Mouse (Mus musculus): Measurements from ENCODE around the gene Tbc1d1. TPM values are rescaled to one million over a fixed set of nuclear protein-coding genes. Genes with fewer than 3 reads are reported as not detected.

Gene Tbc1d1
- polyA plus RNA-seq, 1 experiment: 14.0 TPM

GRCm38 (mm10) chr5:64345181-64345735 lies 189.2 kb downstream of the Tbc1d1 start:
- no peaks in the 10 kb centered on the region for H3K27me3 ChIP-seq (ENCODE audit: control insufficient read depth, insufficient read depth, low read length)
- WGBS: 24% methylated on average over 16 of the region's 16 CpGs
- no peak overlapping the region for H3K4me3 ChIP-seq (ENCODE audit: low read depth, low read length)
- H3K4me1 ChIP-seq (ENCODE audit: control insufficient read depth, insufficient read depth, insufficient read length, low read length): peaks cover 20% of the 10 kb centered on the region
- peaks cover 35% of the 10 kb centered on the region for H3K36me3 ChIP-seq (ENCODE audit: control insufficient read depth, insufficient read depth, low read length)
- peak overlapping the region; percentile 87 for H3K27ac ChIP-seq (ENCODE audit: insufficient read depth, low read depth, low read length)
- TF ChIP-seq CTCF (IDR thresholded peaks at IDR 0.05; ENCODE audit: extremely low read depth, insufficient read length, insufficient replicate concordance, low read depth, low read length) (no peak), POLR2A (IDR thresholded peaks at IDR 0.05; ENCODE audit: low read depth, low read length) (no peak)

- 24% methylated on average over 7 of the region's 7 CpGs for WGBS
- Histone ChIP-seq H3K4me3 (ENCODE audit: low read depth, low read length) (no peak overlapping the region), H3K27ac (ENCODE audit: insufficient read depth, low read depth, low read length) (peak overlapping the region; percentile 87)
These were observed 189.7 kb downstream of the Tbc1d1 start for GRCm38 (mm10) chr5:64345761-64346160.

GRCm38 (mm10) chr5:64346343-64346885 lies 190.3 kb downstream of the Tbc1d1 start:
- WGBS: 54% methylated on average over 6 of the region's 6 CpGs
- peak overlapping the region; percentile 87 for H3K27ac ChIP-seq (ENCODE audit: insufficient read depth, low read depth, low read length)
- TF ChIP-seq CTCF (IDR thresholded peaks at IDR 0.05; ENCODE audit: extremely low read depth, insufficient read length, insufficient replicate concordance, low read depth, low read length): no peak
- TF ChIP-seq POLR2A (IDR thresholded peaks at IDR 0.05; ENCODE audit: low read depth, low read length): no peak
- peaks cover 37% of the 10 kb centered on the region for H3K36me3 ChIP-seq (ENCODE audit: control insufficient read depth, insufficient read depth, low read length)
- no peak overlapping the region for H3K4me3 ChIP-seq (ENCODE audit: low read depth, low read length)
- H3K27me3 ChIP-seq (ENCODE audit: control insufficient read depth, insufficient read depth, low read length): no peaks in the 10 kb centered on the region
- H3K4me1 ChIP-seq (ENCODE audit: control insufficient read depth, insufficient read depth, insufficient read length, low read length): peaks cover 20% of the 10 kb centered on the region

More at GRCm38 (mm10) chr5:64345761-64346160, 189.7 kb downstream of the Tbc1d1 start:
- TF ChIP-seq POLR2A (IDR thresholded peaks at IDR 0.05; ENCODE audit: low read depth, low read length): no peak
- TF ChIP-seq CTCF (IDR thresholded peaks at IDR 0.05; ENCODE audit: extremely low read depth, insufficient read length, insufficient replicate concordance, low read depth, low read length): no peak
- H3K4me1 ChIP-seq (ENCODE audit: control insufficient read depth, insufficient read depth, insufficient read length, low read length): peaks cover 20% of the 10 kb centered on the region
- no peaks in the 10 kb centered on the region for H3K27me3 ChIP-seq (ENCODE audit: control insufficient read depth, insufficient read depth, low read length)
- H3K36me3 ChIP-seq (ENCODE audit: control insufficient read depth, insufficient read depth, low read length): peaks cover 38% of the 10 kb centered on the region

- 96% methylated on average over 2 of the region's 2 CpGs for WGBS
- Histone ChIP-seq H3K4me3 (ENCODE audit: low read depth, low read length) (no peak overlapping the region), H3K27me3 (ENCODE audit: control insufficient read depth, insufficient read depth, low read length) (no peaks in the 10 kb centered on the region), H3K36me3 (ENCODE audit: control insufficient read depth, insufficient read depth, low read length) (peaks cover 24% of the 10 kb centered on the region), H3K4me1 (ENCODE audit: control insufficient read depth, insufficient read depth, insufficient read length, low read length) (peaks cover 20% of the 10 kb centered on the region), H3K27ac (ENCODE audit: insufficient read depth, low read depth, low read length) (no peak overlapping the region)
- no peak for TF ChIP-seq CTCF (IDR thresholded peaks at IDR 0.05; ENCODE audit: extremely low read depth, insufficient read length, insufficient replicate concordance, low read depth, low read length)
- TF ChIP-seq POLR2A (IDR thresholded peaks at IDR 0.05; ENCODE audit: low read depth, low read length): no peak
These were observed 192.1 kb downstream of the Tbc1d1 start for GRCm38 (mm10) chr5:64348166-64348565.

- 84% methylated on average over 8 of the region's 8 CpGs for WGBS
- H3K4me3 ChIP-seq (ENCODE audit: low read depth, low read length): no peak overlapping the region
- no peak for TF ChIP-seq POLR2A (IDR thresholded peaks at IDR 0.05; ENCODE audit: low read depth, low read length)
- TF ChIP-seq CTCF (IDR thresholded peaks at IDR 0.05; ENCODE audit: extremely low read depth, insufficient read length, insufficient replicate concordance, low read depth, low read length): no peak
- no peaks in the 10 kb centered on the region for H3K27me3 ChIP-seq (ENCODE audit: control insufficient read depth, insufficient read depth, low read length)
- peaks cover 24% of the 10 kb centered on the region for H3K36me3 ChIP-seq (ENCODE audit: control insufficient read depth, insufficient read depth, low read length)
- peaks cover 19% of the 10 kb centered on the region for H3K4me1 ChIP-seq (ENCODE audit: control insufficient read depth, insufficient read depth, insufficient read length, low read length)
- no peak overlapping the region for H3K27ac ChIP-seq (ENCODE audit: insufficient read depth, low read depth, low read length)
These were observed 192.7 kb downstream of the Tbc1d1 start for GRCm38 (mm10) chr5:64348780-64349179.

- H3K4me1 ChIP-seq (ENCODE audit: control insufficient read depth, insufficient read depth, insufficient read length, low read length): no peaks in the 10 kb centered on the region
- WGBS: 93% methylated on average over 6 of the region's 6 CpGs
- H3K27ac ChIP-seq (ENCODE audit: insufficient read depth, low read depth, low read length): no peak overlapping the region
- H3K27me3 ChIP-seq (ENCODE audit: control insufficient read depth, insufficient read depth, low read length): no peaks in the 10 kb centered on the region
- TF ChIP-seq CTCF (IDR thresholded peaks at IDR 0.05; ENCODE audit: extremely low read depth, insufficient read length, insufficient replicate concordance, low read depth, low read length): no peak
- TF ChIP-seq POLR2A (IDR thresholded peaks at IDR 0.05; ENCODE audit: low read depth, low read length): no peak
- H3K36me3 ChIP-seq (ENCODE audit: control insufficient read depth, insufficient read depth, low read length): peaks cover 19% of the 10 kb centered on the region
- no peak overlapping the region for H3K4me3 ChIP-seq (ENCODE audit: low read depth, low read length)
These were observed 195.9 kb downstream of the Tbc1d1 start for GRCm38 (mm10) chr5:64351968-64352367.

GRCm38 (mm10) chr5:64358639-64359584 lies 202.8 kb downstream of the Tbc1d1 start:
- 76% methylated on average over 18 of the region's 18 CpGs for WGBS
- no peaks in the 10 kb centered on the region for H3K27me3 ChIP-seq (ENCODE audit: control insufficient read depth, insufficient read depth, low read length)
- no peak overlapping the region for H3K4me3 ChIP-seq (ENCODE audit: low read depth, low read length)
- H3K36me3 ChIP-seq (ENCODE audit: control insufficient read depth, insufficient read depth, low read length): no peaks in the 10 kb centered on the region
- TF ChIP-seq CTCF (IDR thresholded peaks at IDR 0.05; ENCODE audit: extremely low read depth, insufficient read length, insufficient replicate concordance, low read depth, low read length): no peak
- TF ChIP-seq POLR2A (IDR thresholded peaks at IDR 0.05; ENCODE audit: low read depth, low read length): no peak
- peak overlapping the region; percentile 37; the same call in 1 of the 2 replicates for H3K27ac ChIP-seq (ENCODE audit: insufficient read depth, low read depth, low read length)
- H3K4me1 ChIP-seq (ENCODE audit: control insufficient read depth, insufficient read depth, insufficient read length, low read length): peaks cover 8% of the 10 kb centered on the region; the same call in 1 of the 2 replicates

Data from small intestine, adult 2 months (tissue).